Mouse (Mus musculus) forebrain, embryonic 12.5 days (tissue): ENCODE data around the gene Ptpn11. TPM values are rescaled to one million over a fixed set of nuclear protein-coding genes. Genes with fewer than 3 reads are reported as not detected.
"Not testable (repeated sequence)": the region's sequence is repeated elsewhere in the genome, so short reads cannot be mapped to it uniquely, and the experiment has no call there.

Experiments used
- ATAC-seq: fragments of 200-750 bp; cut with Nextera tagmentation; 2 replicates; pipeline ENCODE4 v1.8.0; 2017; ENCODE audit warnings: moderate TSS enrichment; ENCODE audit not compliant: low FRiP score
- H3K27ac ChIP-seq: fragments of 300-500 bp; sonication (generic); 2 replicates; pipeline ENCODE4 v1.5.1; 2016; ENCODE audit warnings: mild to moderate bottlenecking
- H3K27me3 ChIP-seq: fragments of 300-500 bp; sonication (generic); 2 replicates; pipeline ENCODE4 v1.6.1; 2016; ENCODE audit warnings: mild to moderate bottlenecking
- H3K36me3 ChIP-seq: fragments of 300-500 bp; sonication (generic); replicated peaks from 2 replicates; pipeline ENCODE4 v1.6.1; 2016; ENCODE audit warnings: mild to moderate bottlenecking
- H3K4me1 ChIP-seq: fragments of 300-500 bp; sonication (generic); 2 replicates; pipeline ENCODE4 v1.6.1; 2016
- H3K4me2 ChIP-seq: fragments of 300-500 bp; sonication (generic); 2 replicates; pipeline ENCODE4 v1.6.1; 2016; ENCODE audit warnings: mild to moderate bottlenecking, moderate library complexity
- H3K4me3 ChIP-seq: fragments of 300-500 bp; sonication (generic); replicated peaks from 2 replicates; pipeline ENCODE4 v1.5.1; 2016; ENCODE audit warnings: mild to moderate bottlenecking
- H3K9ac ChIP-seq: fragments of 300-500 bp; sonication (generic); 2 replicates; pipeline ENCODE4 v1.6.1; 2016; ENCODE audit warnings: mild to moderate bottlenecking
- H3K9me3 ChIP-seq: fragments of 300-500 bp; sonication (generic); 2 replicates; pipeline ENCODE4 v1.6.1; 2016
- WGBS: fragments of 180-500 bp; shearing (Covaris S2); methylation state at CpG from one replicate; pipeline ENCODE4 v1.1.7; 2016; 5-methylcytosine and 5-hydroxymethylcytosine counted together
- polyA plus RNA-seq: library from polyadenylated mRNA; unstranded; fragments of >200 nt; fragmentation: Nextera tagmentation; extraction: Ambion mirVana; gene quantifications from 2 replicates; pipeline ENCODE4 v1.2.1, GENCODE M21; 2016

Gene Ptpn11
- polyA plus RNA-seq, 1 experiment from 2014 or later = 26.3 TPM

DNA sequence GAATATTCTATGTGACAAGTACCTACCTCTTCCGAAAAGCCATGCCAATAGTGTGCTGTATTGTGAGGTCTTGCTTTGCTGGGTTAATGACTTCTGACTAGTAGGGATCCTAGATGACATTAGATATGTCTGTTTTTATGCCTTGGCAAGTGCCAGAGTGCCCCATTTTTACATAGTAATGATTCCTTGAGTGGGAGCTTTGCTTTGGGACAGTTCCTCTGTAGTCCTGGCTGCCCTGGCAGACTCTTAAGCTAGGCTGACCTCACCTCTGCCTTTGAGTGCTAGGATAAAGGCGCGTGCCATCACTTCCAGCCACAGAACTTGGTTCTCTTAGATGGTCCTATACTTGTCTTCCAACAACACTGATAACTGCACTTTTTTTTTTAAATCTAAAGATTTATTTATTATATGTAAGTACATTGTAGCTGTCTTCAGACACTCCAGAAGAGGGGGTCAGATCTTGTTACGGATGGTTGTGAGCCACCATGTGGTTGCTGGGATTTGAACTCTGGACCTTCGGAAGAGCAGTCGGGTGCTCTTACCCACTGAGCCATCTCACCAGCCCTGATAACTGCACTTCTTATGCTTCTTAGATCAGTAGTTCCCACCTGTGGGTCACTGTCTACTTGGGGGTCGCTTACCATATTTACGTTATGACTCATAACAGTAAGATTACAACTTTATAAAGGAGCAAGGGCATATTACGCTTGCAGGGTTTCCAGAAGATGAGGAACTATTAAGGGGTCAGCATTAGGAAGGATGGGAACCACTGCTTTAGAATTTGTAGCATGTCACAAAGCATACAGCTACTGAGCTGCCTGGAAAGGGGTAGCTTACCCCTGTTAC is 18.8 kb upstream of the Ptpn11 start:
- Histone ChIP-seq H3K4me1 (peaks cover 28% of the 10 kb centered on the region), H3K4me2 (no peak overlapping the region), H3K9me3 (no peaks in the 10 kb centered on the region), H3K36me3 (peaks cover 75% of the 10 kb centered on the region), H3K4me3 (no peak overlapping the region), H3K9ac (no peak overlapping the region), H3K27ac (no peak overlapping the region), H3K27me3 (no peaks in the 10 kb centered on the region)
- no peak for ATAC-seq
- WGBS = 88% methylated on average over 9 of the region's 9 CpGs

DNA sequence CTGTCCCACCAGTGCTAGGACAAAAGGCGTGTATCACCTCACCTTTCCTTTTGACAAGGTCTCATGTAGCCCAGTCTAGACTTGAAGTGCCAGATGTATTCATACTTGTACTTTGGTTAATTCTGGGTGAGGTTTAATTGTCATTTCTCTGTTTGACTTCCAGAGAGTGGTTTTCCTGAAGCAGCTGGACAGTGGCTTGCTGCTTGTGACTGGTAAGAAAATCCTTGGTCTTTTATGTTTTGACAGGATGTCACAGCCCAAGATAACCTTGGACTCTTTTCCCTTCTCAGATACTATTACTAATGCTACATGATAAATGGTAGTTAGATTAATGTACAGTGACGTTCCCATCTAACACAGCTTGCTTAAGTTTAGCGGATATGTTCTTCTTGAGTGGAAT is 15.8 kb upstream of the Ptpn11 start:
- Histone ChIP-seq H3K4me2 (no peak overlapping the region), H3K27me3 (no peaks in the 10 kb centered on the region), H3K9me3 (no peaks in the 10 kb centered on the region), H3K27ac (no peak overlapping the region), H3K4me1 (peaks cover 28% of the 10 kb centered on the region), H3K9ac (no peak overlapping the region; the same call in 1 of the 2 replicates), H3K36me3 (peaks cover 65% of the 10 kb centered on the region), H3K4me3 (no peak overlapping the region)
- WGBS = 95% methylated on average over 3 of the region's 3 CpGs
- ATAC-seq = no peak

DNA sequence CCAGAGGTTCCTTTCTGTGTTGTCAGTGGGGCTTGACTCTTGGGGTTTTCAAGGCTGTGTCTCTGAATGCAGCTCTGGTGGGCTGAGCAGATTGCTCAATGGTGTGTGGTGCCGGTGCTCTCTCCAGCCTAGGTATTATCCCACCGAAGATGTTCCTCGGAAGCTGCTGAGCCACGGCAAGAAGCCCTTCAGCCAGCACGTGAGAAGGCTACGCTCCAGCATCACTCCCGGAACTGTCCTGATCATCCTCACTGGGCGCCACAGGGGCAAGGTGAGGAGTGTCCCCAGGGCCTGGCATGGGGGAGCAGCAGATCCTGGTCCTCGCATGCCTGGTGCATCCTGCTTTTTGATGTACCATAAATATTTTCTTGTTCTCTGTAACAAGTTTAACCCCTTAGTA is 15.3 kb upstream of the Ptpn11 start:
- Histone ChIP-seq H3K9me3 (no peaks in the 10 kb centered on the region), H3K4me1 (peaks cover 28% of the 10 kb centered on the region), H3K27me3 (no peaks in the 10 kb centered on the region), H3K27ac (no peak overlapping the region), H3K4me3 (0 out of 2 replicates have a peak overlapping the region, but pooled peaks have one; percentile 8), H3K4me2 (0 out of 2 replicates have a peak overlapping the region, but pooled peaks have one; percentile 59), H3K9ac (peak overlapping the region; percentile 29), H3K36me3 (peaks cover 61% of the 10 kb centered on the region)
- ATAC-seq = no peak
- 85% methylated on average over 9 of the region's 9 CpGs for WGBS

DNA sequence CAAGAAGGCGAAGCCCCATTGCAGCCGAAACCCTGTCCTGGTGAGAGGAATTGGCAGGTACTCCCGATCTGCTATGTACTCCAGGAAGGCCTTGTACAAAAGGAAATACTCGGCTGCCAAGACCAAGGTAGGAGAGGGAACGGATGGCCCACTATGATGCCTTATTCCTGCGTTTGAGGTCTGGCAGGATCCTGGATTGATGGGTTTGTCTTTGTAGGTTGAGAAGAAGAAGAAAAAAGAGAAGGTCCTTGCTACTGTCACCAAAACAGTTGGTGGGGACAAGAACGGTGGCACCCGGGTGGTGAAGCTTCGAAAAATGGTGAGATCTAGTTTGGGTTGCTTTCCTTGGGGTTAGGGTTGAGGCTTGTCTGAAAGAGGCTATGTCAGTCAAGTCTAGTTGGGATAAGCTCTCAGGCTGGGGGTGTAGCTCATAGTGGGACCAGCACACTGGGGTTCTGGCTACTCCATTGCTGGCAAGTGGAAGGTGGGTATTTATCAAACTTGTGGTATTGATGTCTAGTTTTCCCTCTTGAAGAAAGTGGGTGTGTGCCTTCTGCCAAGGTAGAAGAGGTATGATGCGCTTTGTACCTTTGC is 14.4 kb upstream of the Ptpn11 start:
- Histone ChIP-seq H3K4me1 (peaks cover 28% of the 10 kb centered on the region), H3K4me3 (peak overlapping the region; percentile 77), H3K4me2 (peak overlapping the region; percentile 59), H3K9ac (peak overlapping the region; percentile 94), H3K36me3 (peaks cover 52% of the 10 kb centered on the region)
- not testable (repeated sequence) for ATAC-seq, H3K27ac ChIP-seq, H3K9me3 ChIP-seq, H3K27me3 ChIP-seq
- 80% methylated on average over 9 of the region's 10 CpGs for WGBS

DNA sequence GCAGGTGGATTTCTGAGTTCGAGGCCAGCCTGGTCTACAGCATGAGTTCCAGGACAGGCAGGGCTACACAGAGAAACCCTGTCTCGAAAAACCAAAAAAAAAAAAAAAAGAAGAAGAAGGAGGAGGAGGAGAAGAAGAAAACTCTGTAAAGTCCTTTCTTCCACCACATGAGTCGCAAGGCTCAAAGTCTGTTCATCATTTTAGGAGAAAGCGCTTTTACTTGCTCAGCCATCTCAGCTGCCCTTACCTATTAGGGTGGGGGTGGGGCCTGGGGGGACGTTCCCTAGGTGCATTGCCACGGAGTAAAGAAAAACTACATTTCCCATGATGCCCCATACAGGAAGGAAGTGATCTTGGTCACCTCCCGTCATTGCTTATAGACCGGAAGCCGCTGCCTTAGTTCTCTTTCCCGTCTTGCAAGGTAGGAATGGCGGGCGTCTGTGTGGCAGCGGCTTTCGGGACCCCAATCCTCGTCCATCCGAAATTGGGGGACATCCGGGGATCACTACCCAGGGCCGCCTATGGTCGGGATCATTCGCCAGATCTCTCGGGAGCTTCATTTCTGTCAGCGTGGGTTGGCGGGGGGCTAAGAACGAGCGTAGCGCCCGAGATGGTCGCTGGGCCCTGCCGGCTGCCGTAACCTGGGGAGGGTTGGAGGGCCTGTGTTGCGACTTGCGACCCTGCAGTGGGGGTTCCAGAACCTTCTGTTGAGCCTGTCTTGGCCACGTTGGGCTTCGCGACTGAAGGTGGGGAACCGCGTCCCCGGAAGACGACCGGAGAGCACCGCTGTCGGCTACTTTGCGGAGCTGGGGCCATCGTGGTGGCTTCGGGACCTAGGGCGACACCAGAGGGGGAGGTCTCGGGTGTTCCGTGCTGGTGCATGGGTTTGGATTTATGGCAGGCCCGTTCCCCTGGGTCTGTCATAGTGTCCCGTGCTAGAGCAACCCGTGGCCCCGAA is 13.2 kb upstream of the Ptpn11 start, which contains the start of gene Rpl6:
TSS of gene Rpl6 (plus strand) at position 350 of the 958 bp plus-strand sequence.
- Histone ChIP-seq H3K27ac (peak within 1 kb of the TSS; percentile 83), H3K9me3 (no peaks in the 10 kb centered on the region), H3K4me1 (peaks cover 28% of the 10 kb centered on the region), H3K9ac (peak within 1 kb of the TSS; percentile 94), H3K4me2 (peak within 1 kb of the TSS; percentile 59), H3K4me3 (peak within 1 kb of the TSS; percentile 77), H3K36me3 (peaks cover 40% of the 10 kb centered on the region), H3K27me3 (no peaks in the 10 kb centered on the region)
- 2% methylated on average over 52 of the region's 52 CpGs for WGBS
- peak; percentile 93 for ATAC-seq

DNA sequence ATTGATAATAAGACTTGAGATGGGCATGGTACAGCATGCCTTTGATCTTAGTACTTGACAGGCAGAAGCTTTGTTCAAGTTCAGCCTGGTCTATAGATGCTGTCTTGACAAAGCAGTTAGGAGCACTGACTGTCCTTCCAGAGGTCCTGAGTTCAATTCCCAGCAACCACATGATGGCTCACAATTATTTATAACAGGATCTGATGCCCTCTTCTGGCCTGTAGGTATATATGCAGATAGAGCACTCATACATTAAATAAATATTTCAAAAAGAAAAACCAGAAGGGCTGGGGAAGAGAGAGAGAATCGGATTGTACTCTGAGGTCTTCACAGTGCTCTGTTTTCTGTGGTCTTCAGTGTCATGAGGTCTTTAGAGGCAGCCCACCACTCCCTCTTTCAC is 11.3 kb upstream of the Ptpn11 start:
- Histone ChIP-seq H3K4me3 (no peak overlapping the region), H3K9ac (no peak overlapping the region), H3K27ac (no peak overlapping the region; the same call in 1 of the 2 replicates), H3K9me3 (no peaks in the 10 kb centered on the region), H3K4me1 (peaks cover 21% of the 10 kb centered on the region), H3K4me2 (no peak overlapping the region), H3K36me3 (peaks cover 20% of the 10 kb centered on the region), H3K27me3 (peaks cover 8% of the 10 kb centered on the region; the same call in 1 of the 2 replicates)
- ATAC-seq = no peak
- WGBS = 100% methylated on average over 1 of the region's 1 CpGs

DNA sequence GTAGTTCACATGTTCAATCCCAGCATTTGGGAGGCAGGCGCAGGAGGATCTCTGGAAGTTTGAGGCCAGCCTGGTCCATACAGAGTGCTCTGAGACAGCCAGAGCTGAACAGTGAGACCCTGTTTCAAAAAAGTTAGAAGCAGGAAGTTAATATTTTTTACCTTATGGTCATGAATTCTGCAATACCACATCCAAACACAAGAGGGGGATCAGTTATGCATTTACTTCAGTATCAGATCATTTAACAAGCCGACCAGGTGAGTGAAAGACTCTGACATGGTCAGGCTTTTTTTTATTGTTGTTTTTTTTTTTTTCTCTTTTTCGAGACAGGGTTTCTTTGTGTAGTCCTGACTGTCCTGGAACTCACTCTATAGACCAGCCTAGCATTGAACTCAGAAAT is 10.5 kb upstream of the Ptpn11 start:
- no peaks in the 10 kb centered on the region for H3K9me3 ChIP-seq
- H3K36me3 ChIP-seq = peaks cover 13% of the 10 kb centered on the region
- ATAC-seq = no peak
- no peak overlapping the region for H3K9ac ChIP-seq
- no peak overlapping the region for H3K27ac ChIP-seq
- H3K27me3 ChIP-seq = peaks cover 12% of the 10 kb centered on the region; the same call in 1 of the 2 replicates
- no peak overlapping the region for H3K4me2 ChIP-seq
- 58% methylated on average over 3 of the region's 3 CpGs for WGBS
- no peak overlapping the region for H3K4me3 ChIP-seq
- peaks cover 16% of the 10 kb centered on the region for H3K4me1 ChIP-seq

DNA sequence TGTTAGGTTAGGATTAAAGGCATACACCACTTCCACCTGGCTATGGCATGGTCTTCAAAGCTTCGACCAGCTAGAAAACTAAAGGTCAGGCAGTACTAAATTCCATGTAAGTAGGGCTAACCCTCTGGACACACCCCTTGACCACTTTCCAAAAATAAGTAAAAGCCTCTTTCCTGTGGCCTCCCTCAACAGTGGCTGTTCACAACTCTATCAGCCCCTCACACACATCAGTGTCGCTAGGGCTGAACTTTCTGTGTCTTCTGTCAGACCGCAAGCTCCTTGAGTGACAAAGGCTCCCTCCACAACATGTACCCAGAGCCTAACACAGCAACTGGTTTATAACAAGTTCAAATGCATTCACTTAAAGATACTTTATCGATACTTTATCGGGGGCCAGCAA is 7.2 kb upstream of the Ptpn11 start:
- Histone ChIP-seq H3K4me2 (no peak overlapping the region), H3K27ac (no peak overlapping the region), H3K9me3 (no peaks in the 10 kb centered on the region), H3K27me3 (peaks cover 20% of the 10 kb centered on the region; the same call in 1 of the 2 replicates), H3K36me3 (no peaks in the 10 kb centered on the region), H3K4me3 (no peak overlapping the region), H3K4me1 (no peaks in the 10 kb centered on the region), H3K9ac (no peak overlapping the region)
- no peak for ATAC-seq
- WGBS = 86% methylated on average over 5 of the region's 5 CpGs

DNA sequence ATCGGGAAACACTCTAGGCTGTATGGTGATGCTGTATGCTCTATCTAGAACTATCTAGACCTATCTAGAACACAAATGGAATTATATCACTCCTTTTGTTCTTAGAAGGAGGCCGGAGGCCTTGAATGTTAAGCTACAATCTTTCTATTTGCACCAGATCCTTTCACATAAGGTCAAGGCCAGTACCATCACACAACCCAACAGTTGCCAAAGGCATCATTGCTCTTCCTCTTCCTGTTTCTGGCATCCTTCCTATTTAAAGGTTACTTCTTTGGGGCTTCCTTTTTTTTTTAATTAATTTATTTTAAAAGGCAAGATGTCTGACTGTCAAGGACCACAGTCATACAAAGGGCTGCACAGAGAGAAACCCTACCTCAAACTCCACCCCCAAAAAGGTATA is 6.1 kb upstream of the Ptpn11 start:
- Histone ChIP-seq H3K4me3 (no peak overlapping the region), H3K9me3 (no peaks in the 10 kb centered on the region), H3K4me1 (no peaks in the 10 kb centered on the region), H3K27me3 (peaks cover 20% of the 10 kb centered on the region; the same call in 1 of the 2 replicates), H3K27ac (no peak overlapping the region), H3K36me3 (no peaks in the 10 kb centered on the region), H3K9ac (no peak overlapping the region), H3K4me2 (no peak overlapping the region)
- 91% methylated on average over 2 of the region's 2 CpGs for WGBS
- no peak for ATAC-seq

DNA sequence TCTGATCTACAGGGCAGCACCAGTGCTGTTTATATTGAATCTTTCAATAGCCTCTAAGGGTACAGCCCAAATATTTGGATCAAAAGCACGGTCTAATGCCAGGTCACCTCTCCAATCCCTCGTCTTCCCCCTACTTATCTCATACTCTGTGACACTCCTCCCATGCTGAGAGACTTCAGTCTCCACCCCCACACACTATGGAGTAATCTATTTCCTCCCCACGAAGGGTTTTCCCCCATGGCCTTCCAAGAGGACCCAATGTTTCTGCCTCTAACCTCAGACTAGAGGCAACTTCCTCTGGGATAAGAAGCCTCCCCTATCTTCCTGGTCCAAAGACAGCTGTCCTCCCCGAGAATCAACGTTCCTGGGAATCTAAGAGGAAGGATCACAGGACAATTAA is 5.6 kb upstream of the Ptpn11 start:
- Histone ChIP-seq H3K27me3 (peaks cover 20% of the 10 kb centered on the region; the same call in 1 of the 2 replicates), H3K27ac (no peak overlapping the region), H3K36me3 (no peaks in the 10 kb centered on the region), H3K4me2 (no peak overlapping the region), H3K4me3 (no peak overlapping the region), H3K4me1 (0 out of 2 replicates have a peak, but pooled peaks cover under 1% of the 10 kb centered on the region), H3K9me3 (no peaks in the 10 kb centered on the region), H3K9ac (no peak overlapping the region)
- no peak for ATAC-seq
- 55% methylated on average over 5 of the region's 5 CpGs for WGBS

DNA sequence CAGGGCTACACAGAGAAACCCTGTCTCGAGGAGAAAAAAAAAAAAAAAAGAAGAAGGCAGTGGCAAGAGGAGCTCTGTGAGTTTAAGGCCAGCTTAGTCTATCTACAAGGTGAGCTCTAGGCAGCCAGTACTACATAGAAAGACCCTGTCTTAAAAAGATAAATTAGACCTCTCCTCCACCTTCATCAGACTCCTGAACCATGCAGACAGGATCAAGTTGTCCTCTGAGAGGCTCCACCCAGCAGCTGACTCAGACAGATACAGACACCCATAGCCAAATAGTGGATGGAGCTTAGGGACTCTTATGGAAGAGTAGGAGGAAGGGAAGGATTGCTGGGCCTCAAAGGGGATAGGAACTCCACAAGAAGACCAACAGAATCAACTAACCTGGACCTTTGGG is 3.0 kb upstream of the Ptpn11 start:
- 29% methylated on average over 1 of the region's 1 CpGs for WGBS
- Histone ChIP-seq H3K9me3 (no peaks in the 10 kb centered on the region), H3K4me2 (no peak overlapping the region), H3K36me3 (no peaks in the 10 kb centered on the region), H3K27me3 (peaks cover 20% of the 10 kb centered on the region; the same call in 1 of the 2 replicates), H3K4me1 (peaks cover 14% of the 10 kb centered on the region), H3K4me3 (no peak overlapping the region), H3K9ac (no peak overlapping the region), H3K27ac (no peak overlapping the region)
- ATAC-seq = no peak

DNA sequence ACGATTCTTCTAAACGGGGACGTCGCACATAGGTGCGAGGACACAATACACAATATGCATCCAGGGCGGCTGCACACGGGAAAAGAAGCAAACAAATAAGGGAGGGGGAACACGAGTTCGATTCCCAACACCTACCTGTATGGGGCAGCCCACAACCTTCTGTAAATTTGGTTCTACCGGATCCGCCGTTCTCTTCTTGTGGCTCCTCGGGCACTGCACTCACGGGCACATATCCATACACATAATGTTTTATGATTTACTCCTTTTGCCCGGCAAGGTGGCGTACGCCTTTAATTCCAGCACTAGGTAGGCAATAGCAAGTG is 348 bp upstream of the Ptpn11 start:
- peak overlapping the region; percentile 96 for H3K4me3 ChIP-seq
- peak overlapping the region; percentile 93 for H3K9ac ChIP-seq
- WGBS = 9% methylated on average over 17 of the region's 17 CpGs
- peaks cover 39% of the 10 kb centered on the region for H3K4me1 ChIP-seq
- peak overlapping the region; percentile 87; the same call in 1 of the 2 replicates for H3K27ac ChIP-seq
- H3K36me3 ChIP-seq = no peaks in the 10 kb centered on the region
- H3K9me3 ChIP-seq = no peaks in the 10 kb centered on the region
- H3K27me3 ChIP-seq = peaks cover 7% of the 10 kb centered on the region; the same call in 1 of the 2 replicates
- H3K4me2 ChIP-seq = peak overlapping the region; percentile 71
- peak; percentile 31 for ATAC-seq
